Mouse (Mus musculus): Measurements from ENCODE around the gene Phf21a. TPM values are rescaled to one million over a fixed set of nuclear protein-coding genes. Genes with fewer than 3 reads are reported as not detected.

Gene Phf21a
- polyA plus RNA-seq, 1 experiment from 2014 or later = 17.9 TPM

GRCm38 (mm10) chr2:92100768-92101167 lies 7.9 kb downstream of the Phf21a start:
- H3K27ac ChIP-seq (ENCODE audit: low read length) = no peak overlapping the region
- no peaks in the 10 kb centered on the region for H3K9me3 ChIP-seq (ENCODE audit: control insufficient read depth, low read length)
- ATAC-seq = no peak
- no peaks in the 10 kb centered on the region for H3K27me3 ChIP-seq (replicated peaks; ENCODE audit: control insufficient read depth, insufficient read depth, low read length)
- WGBS = 82% methylated on average over 6 of the region's 6 CpGs
- H3K4me3 ChIP-seq (ENCODE audit: low read length) = no peak overlapping the region
- H3K36me3 ChIP-seq (ENCODE audit: control insufficient read depth, insufficient read depth, low read length) = no peaks in the 10 kb centered on the region
- no peaks in the 10 kb centered on the region for H3K4me1 ChIP-seq (ENCODE audit: control insufficient read depth, insufficient read depth, low read length)
- no peak overlapping the region for H3K4me2 ChIP-seq (ENCODE audit: low read depth, low read length)
- H3K9ac ChIP-seq (ENCODE audit: low read depth, low read length) = no peak overlapping the region

- Histone ChIP-seq H3K4me1 (ENCODE audit: control insufficient read depth, insufficient read depth, low read length) (no peaks in the 10 kb centered on the region), H3K4me2 (ENCODE audit: low read depth, low read length) (no peak overlapping the region), H3K27ac (ENCODE audit: low read length) (no peak overlapping the region), H3K9ac (ENCODE audit: low read depth, low read length) (no peak overlapping the region), H3K4me3 (ENCODE audit: low read length) (no peak overlapping the region), H3K27me3 (replicated peaks; ENCODE audit: control insufficient read depth, insufficient read depth, low read length) (no peaks in the 10 kb centered on the region), H3K9me3 (ENCODE audit: control insufficient read depth, low read length) (no peaks in the 10 kb centered on the region), H3K36me3 (ENCODE audit: control insufficient read depth, insufficient read depth, low read length) (no peaks in the 10 kb centered on the region)
- no peak for ATAC-seq
- WGBS = 74% methylated on average over 5 of the region's 5 CpGs
Observed at GRCm38 (mm10) chr2:92124523-92124922, 31.6 kb downstream of the Phf21a start.

GRCm38 (mm10) chr2:92125330-92125729 lies 32.4 kb downstream of the Phf21a start:
- 75% methylated on average over 8 of the region's 8 CpGs for WGBS
- no peaks in the 10 kb centered on the region for H3K9me3 ChIP-seq (ENCODE audit: control insufficient read depth, low read length)
- no peak overlapping the region for H3K27ac ChIP-seq (ENCODE audit: low read length)
- H3K36me3 ChIP-seq (ENCODE audit: control insufficient read depth, insufficient read depth, low read length) = no peaks in the 10 kb centered on the region
- H3K4me2 ChIP-seq (ENCODE audit: low read depth, low read length) = no peak overlapping the region
- no peak overlapping the region for H3K4me3 ChIP-seq (ENCODE audit: low read length)
- no peak overlapping the region for H3K9ac ChIP-seq (ENCODE audit: low read depth, low read length)
- no peak for ATAC-seq
- H3K4me1 ChIP-seq (ENCODE audit: control insufficient read depth, insufficient read depth, low read length) = no peaks in the 10 kb centered on the region
- no peaks in the 10 kb centered on the region for H3K27me3 ChIP-seq (replicated peaks; ENCODE audit: control insufficient read depth, insufficient read depth, low read length)

- 95% methylated on average over 7 of the region's 7 CpGs for WGBS
- no peak for ATAC-seq
- H3K36me3 ChIP-seq (ENCODE audit: control insufficient read depth, insufficient read depth, low read length) = no peaks in the 10 kb centered on the region
Observed at GRCm38 (mm10) chr2:92130071-92130470, 37.2 kb downstream of the Phf21a start.

GRCm38 (mm10) chr2:92138736-92139135 lies 45.8 kb downstream of the Phf21a start:
- H3K27me3 ChIP-seq (replicated peaks; ENCODE audit: control insufficient read depth, insufficient read depth, low read length) = no peaks in the 10 kb centered on the region
- peaks cover 6% of the 10 kb centered on the region; the same call in 1 of the 2 replicates for H3K4me1 ChIP-seq (ENCODE audit: control insufficient read depth, insufficient read depth, low read length)
- no peaks in the 10 kb centered on the region for H3K9me3 ChIP-seq (ENCODE audit: control insufficient read depth, low read length)
- H3K4me2 ChIP-seq (ENCODE audit: low read depth, low read length) = no peak overlapping the region
- no peak overlapping the region for H3K4me3 ChIP-seq (ENCODE audit: low read length)
- no peaks in the 10 kb centered on the region for H3K36me3 ChIP-seq (ENCODE audit: control insufficient read depth, insufficient read depth, low read length)
- ATAC-seq = peak; percentile 38; the same call in 1 of the 2 replicates
- H3K27ac ChIP-seq (ENCODE audit: low read length) = no peak overlapping the region
- no peak overlapping the region for H3K9ac ChIP-seq (ENCODE audit: low read depth, low read length)

More at GRCm38 (mm10) chr2:92130071-92130470, 37.2 kb downstream of the Phf21a start:
- H3K9ac ChIP-seq (ENCODE audit: low read depth, low read length) = no peak overlapping the region
- no peaks in the 10 kb centered on the region for H3K9me3 ChIP-seq (ENCODE audit: control insufficient read depth, low read length)
- no peak overlapping the region for H3K4me3 ChIP-seq (ENCODE audit: low read length)
- no peak overlapping the region for H3K4me2 ChIP-seq (ENCODE audit: low read depth, low read length)
- H3K27me3 ChIP-seq (replicated peaks; ENCODE audit: control insufficient read depth, insufficient read depth, low read length) = no peaks in the 10 kb centered on the region
- no peaks in the 10 kb centered on the region for H3K4me1 ChIP-seq (ENCODE audit: control insufficient read depth, insufficient read depth, low read length)
- H3K27ac ChIP-seq (ENCODE audit: low read length) = no peak overlapping the region

- Histone ChIP-seq H3K36me3 (ENCODE audit: control insufficient read depth, insufficient read depth, low read length) (no peaks in the 10 kb centered on the region), H3K4me3 (ENCODE audit: low read length) (no peak overlapping the region), H3K27ac (ENCODE audit: low read length) (no peak overlapping the region), H3K4me1 (ENCODE audit: control insufficient read depth, insufficient read depth, low read length) (peaks cover 6% of the 10 kb centered on the region; the same call in 1 of the 2 replicates), H3K9me3 (ENCODE audit: control insufficient read depth, low read length) (no peaks in the 10 kb centered on the region), H3K4me2 (ENCODE audit: low read depth, low read length) (no peak overlapping the region), H3K27me3 (replicated peaks; ENCODE audit: control insufficient read depth, insufficient read depth, low read length) (no peaks in the 10 kb centered on the region), H3K9ac (ENCODE audit: low read depth, low read length) (no peak overlapping the region)
- ATAC-seq = no peak
Observed at GRCm38 (mm10) chr2:92139365-92139764, 46.4 kb downstream of the Phf21a start.

GRCm38 (mm10) chr2:92140383-92140782 lies 47.5 kb downstream of the Phf21a start:
- H3K27ac ChIP-seq (ENCODE audit: low read length) = no peak overlapping the region
- ATAC-seq = no peak
- H3K36me3 ChIP-seq (ENCODE audit: control insufficient read depth, insufficient read depth, low read length) = no peaks in the 10 kb centered on the region
- peak overlapping the region; percentile 17; the same call in 1 of the 2 replicates for H3K4me3 ChIP-seq (ENCODE audit: low read length)
- WGBS = 13% methylated on average over 7 of the region's 7 CpGs
- H3K4me1 ChIP-seq (ENCODE audit: control insufficient read depth, insufficient read depth, low read length) = peaks cover 6% of the 10 kb centered on the region; the same call in 1 of the 2 replicates
- H3K9ac ChIP-seq (ENCODE audit: low read depth, low read length) = no peak overlapping the region; the same call in 1 of the 2 replicates
- H3K27me3 ChIP-seq (replicated peaks; ENCODE audit: control insufficient read depth, insufficient read depth, low read length) = no peaks in the 10 kb centered on the region
- H3K4me2 ChIP-seq (ENCODE audit: low read depth, low read length) = peak overlapping the region; percentile 56
- no peaks in the 10 kb centered on the region for H3K9me3 ChIP-seq (ENCODE audit: control insufficient read depth, low read length)

- H3K9me3 ChIP-seq (ENCODE audit: control insufficient read depth, low read length) = no peaks in the 10 kb centered on the region
- WGBS = 12% methylated on average over 11 of the region's 11 CpGs
- H3K4me3 ChIP-seq (ENCODE audit: low read length) = peak overlapping the region; percentile 17
- no peak for ATAC-seq
- no peak overlapping the region for H3K27ac ChIP-seq (ENCODE audit: low read length)
- H3K9ac ChIP-seq (ENCODE audit: low read depth, low read length) = no peak overlapping the region; the same call in 1 of the 2 replicates
- H3K4me2 ChIP-seq (ENCODE audit: low read depth, low read length) = peak overlapping the region; percentile 56
- no peaks in the 10 kb centered on the region for H3K27me3 ChIP-seq (replicated peaks; ENCODE audit: control insufficient read depth, insufficient read depth, low read length)
- H3K4me1 ChIP-seq (ENCODE audit: control insufficient read depth, insufficient read depth, low read length) = peaks cover 6% of the 10 kb centered on the region; the same call in 1 of the 2 replicates
- no peaks in the 10 kb centered on the region for H3K36me3 ChIP-seq (ENCODE audit: control insufficient read depth, insufficient read depth, low read length)
Observed at GRCm38 (mm10) chr2:92141073-92141472, 48.2 kb downstream of the Phf21a start.

- Histone ChIP-seq H3K27ac (ENCODE audit: low read length) (no peak overlapping the region), H3K27me3 (replicated peaks; ENCODE audit: control insufficient read depth, insufficient read depth, low read length) (no peaks in the 10 kb centered on the region), H3K4me3 (ENCODE audit: low read length) (no peak overlapping the region), H3K4me2 (ENCODE audit: low read depth, low read length) (no peak overlapping the region), H3K9me3 (ENCODE audit: control insufficient read depth, low read length) (no peaks in the 10 kb centered on the region), H3K9ac (ENCODE audit: low read depth, low read length) (no peak overlapping the region), H3K36me3 (ENCODE audit: control insufficient read depth, insufficient read depth, low read length) (no peaks in the 10 kb centered on the region), H3K4me1 (ENCODE audit: control insufficient read depth, insufficient read depth, low read length) (peaks cover 6% of the 10 kb centered on the region; the same call in 1 of the 2 replicates)
- ATAC-seq = no peak
- WGBS = 50% methylated on average over 5 of the region's 5 CpGs
Observed at GRCm38 (mm10) chr2:92143932-92144331, 51.0 kb downstream of the Phf21a start.

All from intestine, embryonic 16.5 days (tissue).